Mouse (Mus musculus) kidney, postnatal 4 days (tissue): Measurements from ENCODE around the gene Zfp810.

Experiments
- DNase-seq, 2 experiments: peaks; one replicate each; pipeline ENCODE4 v3.0.0; 2021; ENCODE audit warnings: mixed read lengths in 2 of 2

Gene Zfp810

DNA sequence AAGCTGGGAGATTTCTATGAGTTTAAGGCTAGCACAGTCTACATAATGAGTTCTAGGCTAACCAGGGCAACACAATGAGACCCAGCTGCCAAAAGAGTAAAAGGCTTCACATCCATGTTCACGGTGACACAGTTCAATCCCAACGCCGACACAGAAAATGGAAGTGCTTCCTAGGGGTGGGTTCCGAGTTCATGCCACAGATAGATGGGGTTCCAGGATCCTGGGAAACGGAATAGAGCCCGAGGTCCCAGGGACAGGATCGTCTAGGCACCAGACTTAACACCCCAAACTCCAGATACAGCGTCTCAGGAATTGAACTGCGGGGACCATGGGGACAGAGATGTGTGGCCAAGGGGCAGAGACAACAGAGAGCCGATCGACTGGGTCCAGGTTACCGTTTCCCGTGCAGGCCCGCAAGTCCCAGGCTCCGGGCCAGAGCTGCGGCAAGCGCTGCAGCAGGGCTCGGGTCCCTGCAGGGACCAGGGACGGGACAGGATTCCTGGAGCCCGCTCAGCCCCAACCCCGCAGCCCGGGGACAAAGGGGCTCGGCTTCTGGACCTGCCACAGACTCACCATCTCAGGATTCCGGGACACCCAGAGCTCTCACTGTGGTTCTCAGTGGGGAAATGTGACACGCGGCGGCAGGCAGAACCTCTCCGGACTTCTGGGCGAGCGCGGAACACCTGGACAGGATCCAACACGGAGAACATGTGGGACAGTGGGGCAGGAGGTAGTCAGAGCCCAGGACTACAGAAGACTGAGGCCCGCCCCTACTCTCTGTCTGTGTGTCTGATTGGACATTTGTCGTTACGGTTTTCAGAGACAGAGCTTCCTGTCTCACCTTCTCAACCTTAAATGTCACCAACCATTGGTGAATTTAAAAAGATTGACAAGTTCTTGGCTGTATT, 48.0 kb downstream of the Zfp810 start, which contains the start of gene Zfp599:
Gene Zfp599 (minus strand): TSS at position 712 of the 908 bp plus-strand sequence.
- DNase-seq: peak; percentile 70 to 80

DNA sequence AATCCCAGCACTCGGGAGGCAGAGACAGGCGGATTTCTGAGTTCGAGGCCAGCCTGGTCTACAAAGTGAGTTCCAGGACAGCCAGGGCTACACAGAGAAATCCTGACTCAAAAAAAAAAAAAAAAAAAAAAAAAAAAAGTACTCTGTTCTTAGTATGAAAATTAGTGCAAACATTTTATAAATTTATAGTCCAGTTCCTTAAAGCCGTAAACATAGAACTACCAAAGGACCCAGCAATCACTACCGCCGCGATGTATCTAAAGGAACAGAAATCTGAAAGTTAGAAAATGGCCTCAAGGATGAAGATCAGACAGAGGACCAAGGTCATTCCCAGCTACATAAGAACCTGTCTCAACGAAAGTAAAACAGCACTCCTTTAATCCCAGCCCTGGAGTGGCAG, 48.7 kb downstream of the Zfp810 start:
- no peak for DNase-seq

DNA sequence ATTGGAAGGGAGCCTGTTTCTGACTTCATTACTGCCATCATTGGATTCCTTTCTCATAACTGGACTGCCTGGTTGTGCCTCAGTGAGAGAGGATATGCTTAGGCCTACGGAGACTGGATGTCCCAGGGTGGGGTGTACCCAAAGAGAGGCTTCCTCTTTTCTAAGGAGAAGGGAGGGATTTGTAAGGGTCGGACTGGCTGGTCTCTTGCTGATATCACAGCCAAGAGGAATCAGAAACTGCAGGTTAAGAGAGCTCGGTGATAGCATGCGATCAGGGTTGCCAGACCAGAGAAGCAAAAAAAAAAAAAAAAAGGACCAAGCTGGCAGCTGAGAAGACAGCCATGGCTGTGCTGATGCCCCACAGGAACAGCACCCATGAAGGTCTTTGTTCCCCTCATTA, 50.9 kb downstream of the Zfp810 start:
- no peak for DNase-seq

DNA sequence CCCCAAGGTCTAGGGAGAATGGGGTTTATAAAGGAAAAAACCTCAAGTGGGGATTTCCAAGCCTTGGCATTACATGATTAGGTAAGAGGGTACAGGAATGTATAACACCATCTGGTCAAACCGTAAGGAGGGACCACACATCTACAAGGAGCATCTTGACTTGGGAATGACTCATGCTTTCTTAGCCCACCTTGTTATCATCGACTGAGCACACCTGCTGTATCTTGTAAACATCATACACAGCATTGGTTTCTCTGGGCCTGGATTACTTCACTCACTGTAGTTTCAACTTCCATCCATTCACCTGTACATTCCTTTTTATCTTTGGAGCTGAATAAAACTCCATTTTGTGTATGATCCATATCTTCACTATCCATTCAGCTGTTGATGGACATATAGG, 63.2 kb downstream of the Zfp810 start:
- no peak for DNase-seq

DNA sequence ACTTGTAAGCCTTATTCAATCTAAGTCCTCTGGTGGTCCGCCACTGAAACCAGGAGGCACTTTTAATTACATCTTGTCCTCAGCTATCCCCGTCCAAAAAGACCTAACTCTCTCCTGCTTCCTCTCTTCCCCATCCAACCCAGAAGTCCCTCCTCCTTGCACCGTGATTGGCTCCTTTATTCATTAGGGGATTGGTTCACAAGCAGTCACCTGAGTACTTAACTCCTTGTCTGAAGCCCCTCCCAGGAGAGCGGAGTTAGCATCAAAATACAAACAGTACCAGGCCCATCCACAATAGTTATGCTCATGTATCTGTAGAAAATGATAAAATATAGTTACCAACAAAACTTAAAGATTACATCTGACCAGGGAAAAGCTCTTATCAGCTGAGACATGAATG, 67.4 kb downstream of the Zfp810 start:
- DNase-seq: no peak

DNA sequence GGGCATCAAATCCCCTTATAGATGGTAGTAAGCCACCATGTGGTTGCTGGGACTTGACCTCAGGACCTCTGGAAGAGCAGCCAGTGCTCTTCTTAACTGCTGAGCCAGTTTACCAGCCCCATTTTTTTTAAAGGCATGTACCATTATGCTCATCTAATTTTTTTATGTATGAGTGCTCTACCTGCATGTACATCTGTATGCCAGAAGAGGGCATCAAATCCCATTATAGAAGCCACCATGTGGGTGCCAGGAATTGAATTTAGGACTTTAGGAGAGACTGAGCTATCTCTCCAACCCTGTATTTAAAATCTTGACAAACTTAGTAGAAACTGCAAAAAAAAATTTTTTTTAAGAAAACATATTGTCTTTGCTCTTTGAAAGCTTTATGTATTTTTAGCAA, 76.9 kb downstream of the Zfp810 start:
- DNase-seq: no peak

DNA sequence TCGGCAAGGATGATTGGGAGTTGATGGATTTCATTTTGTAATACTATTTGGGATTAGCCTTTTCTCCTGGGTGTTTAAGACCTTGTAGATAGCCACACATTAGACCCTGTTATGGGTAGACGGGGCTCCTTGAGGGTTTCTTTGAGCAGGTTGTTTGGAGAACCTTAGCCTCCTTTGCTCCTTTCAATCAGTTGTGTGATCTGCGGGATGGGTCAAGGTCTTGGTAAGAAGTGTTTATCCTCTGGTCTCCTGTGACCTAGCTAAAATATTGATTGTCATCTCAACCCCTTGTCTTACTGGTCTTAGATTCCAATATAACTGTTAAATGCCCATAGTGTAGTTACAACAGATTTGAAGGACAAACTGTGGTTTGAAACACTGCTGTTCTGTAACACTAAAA, 77.4 kb downstream of the Zfp810 start:
- no peak for DNase-seq

DNA sequence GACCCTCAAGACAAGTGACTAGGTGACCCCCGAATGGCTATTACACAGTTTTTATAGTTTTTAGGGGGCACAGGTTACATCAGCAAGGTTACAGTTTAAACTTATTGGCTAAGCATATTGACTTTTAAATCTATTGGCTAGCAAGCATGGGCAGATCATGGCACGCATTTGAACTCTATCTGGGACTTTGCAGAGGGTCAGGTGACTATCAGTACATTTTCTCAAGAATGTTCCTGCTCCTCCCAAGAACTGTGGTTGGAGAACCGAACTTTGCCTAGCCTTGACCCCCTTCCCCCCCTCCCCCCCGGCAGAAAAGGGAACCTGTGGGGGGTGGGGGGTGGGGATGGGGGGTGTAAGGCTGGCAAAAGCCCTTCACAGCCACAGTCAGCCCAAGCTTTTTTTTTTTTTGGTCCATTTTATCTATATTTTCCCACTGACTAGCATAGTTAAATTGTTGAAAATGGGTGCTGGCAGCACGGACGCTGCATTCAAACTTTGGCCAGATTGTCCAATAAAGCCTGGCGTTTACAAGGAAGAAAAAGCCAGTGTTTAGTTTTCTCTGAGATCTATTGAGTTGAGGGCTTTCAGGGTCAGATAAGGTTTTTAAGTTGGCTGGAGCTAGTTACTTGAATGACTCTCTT, 77.9 kb downstream of the Zfp810 start:
- no peak for DNase-seq

DNA sequence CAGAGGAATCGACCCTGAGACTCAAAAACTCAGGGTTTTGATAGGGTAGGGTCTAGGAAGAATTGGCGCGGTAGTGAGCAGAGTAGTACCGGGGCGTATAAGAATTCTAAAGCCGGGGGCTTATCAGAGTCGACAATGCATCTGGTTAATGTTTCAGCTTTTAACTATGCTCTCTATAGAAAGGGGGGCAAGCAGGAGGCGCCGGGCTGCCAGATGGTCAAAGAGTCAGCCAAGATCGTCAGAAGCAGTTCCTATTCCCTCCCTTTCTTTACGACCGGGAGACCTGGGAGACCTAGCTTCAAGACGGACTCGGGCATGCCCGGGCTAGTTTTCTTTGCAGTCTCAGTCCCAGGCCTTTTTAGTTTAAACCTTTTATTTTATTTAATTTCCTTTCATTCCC, 80.6 kb downstream of the Zfp810 start:
- peak; percentile 61 to 73 for DNase-seq
